Mouse (Mus musculus) gastrocnemius, postnatal 25 days (tissue): ENCODE data around the gene Art4. TPM values are rescaled to one million over a fixed set of nuclear protein-coding genes. Genes with fewer than 3 reads are reported as not detected.
"Not testable (repeated sequence)": the region's sequence is repeated elsewhere in the genome, so short reads cannot be mapped to it uniquely, and the experiment has no call there.

ENCODE experiments used
- DNase-seq: peaks from one replicate; pipeline ENCODE4 v3.0.0; 2022
- long read RNA-seq, 2 experiments: library from polyadenylated mRNA; stranded (forward); transcript quantifications; one replicate each; pipeline ENCODE4 v2.0.0; 2021
- total RNA-seq, 2 experiments: library from RNA; stranded (reverse); gene quantifications; 1 replicate in 1 of 2; 2 replicates in 1 of 2; pipeline ENCODE4 v1.2.3; 2021

The Art4 gene
- under 1 TPM; 0.18 to 0.54 TPM for total RNA-seq
- long read RNA-seq, experiment 1: 0 reads
- long read RNA-seq, experiment 2: 0 reads

GRCm38 (mm10) chr6:136857186-136857872, at the start of gene Art4:
Art4 (minus strand) TSS chr6:136857733.
- no peak for DNase-seq

DNA sequence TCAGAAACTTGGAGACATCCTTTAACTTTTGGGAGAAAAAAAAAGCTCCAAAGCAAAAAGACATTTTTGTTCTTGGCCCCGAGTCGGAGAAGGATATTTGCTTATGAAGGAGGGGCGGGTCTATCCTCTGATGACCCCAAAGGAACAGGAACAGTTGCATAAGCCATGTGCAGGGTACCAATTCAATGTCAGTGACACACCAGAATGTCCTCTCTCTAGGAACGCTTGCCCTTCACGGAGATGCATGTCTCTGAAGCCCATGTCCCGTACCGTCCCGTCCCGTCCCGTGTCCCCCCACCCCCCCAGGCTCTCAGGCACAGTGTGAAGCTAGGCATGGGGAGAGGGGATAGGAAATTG, 49.4 kb upstream of the Art4 start:
- DNase-seq: peak; percentile 64

- peak; percentile 29 for DNase-seq
Measured at GRCm38 (mm10) chr6:136906283-136906936, 48.9 kb upstream of the Art4 start.

- no peak for DNase-seq
Measured at GRCm38 (mm10) chr6:136903885-136904470, 46.4 kb upstream of the Art4 start.

DNA sequence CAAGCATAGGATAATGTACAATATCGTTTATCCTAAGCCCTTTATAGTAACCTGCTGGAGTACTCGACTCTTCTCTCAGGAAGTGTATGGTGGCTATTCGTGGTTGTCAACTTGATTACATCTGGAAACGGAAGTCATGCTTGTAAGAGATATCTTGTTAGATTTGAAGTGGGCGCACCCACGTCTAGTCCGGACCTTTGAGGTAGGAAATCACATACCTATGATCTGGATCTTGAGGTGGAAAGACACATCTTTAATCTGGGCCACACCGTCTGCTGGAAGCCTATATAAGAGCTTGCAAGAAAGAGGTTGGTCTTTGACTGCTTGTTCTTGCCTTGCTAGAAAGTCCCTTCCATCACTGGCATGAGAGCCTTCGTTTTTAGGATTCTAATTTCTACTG, 45.0 kb upstream of the Art4 start:
- DNase-seq: no peak

DNA sequence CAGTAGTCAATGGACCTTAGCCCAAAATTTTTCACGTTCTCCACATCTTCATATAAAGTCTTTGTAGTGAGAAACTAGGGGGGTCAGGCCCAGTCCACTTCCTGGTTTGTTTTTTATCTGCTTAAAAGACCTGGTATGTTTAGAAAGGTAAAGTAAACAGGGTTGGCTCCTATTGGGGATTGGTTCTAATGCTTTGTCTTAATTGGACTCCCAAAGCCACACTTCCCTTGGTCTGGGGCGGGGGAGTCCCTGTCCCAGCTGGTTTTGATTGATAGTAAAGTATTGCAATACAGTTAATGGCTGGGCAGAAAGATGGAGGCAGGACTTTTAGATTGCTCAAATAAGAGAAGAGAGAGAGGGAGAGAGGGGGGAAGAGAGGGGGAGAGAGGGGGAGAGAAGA, 43.5 kb upstream of the Art4 start:
- DNase-seq: no peak

DNA sequence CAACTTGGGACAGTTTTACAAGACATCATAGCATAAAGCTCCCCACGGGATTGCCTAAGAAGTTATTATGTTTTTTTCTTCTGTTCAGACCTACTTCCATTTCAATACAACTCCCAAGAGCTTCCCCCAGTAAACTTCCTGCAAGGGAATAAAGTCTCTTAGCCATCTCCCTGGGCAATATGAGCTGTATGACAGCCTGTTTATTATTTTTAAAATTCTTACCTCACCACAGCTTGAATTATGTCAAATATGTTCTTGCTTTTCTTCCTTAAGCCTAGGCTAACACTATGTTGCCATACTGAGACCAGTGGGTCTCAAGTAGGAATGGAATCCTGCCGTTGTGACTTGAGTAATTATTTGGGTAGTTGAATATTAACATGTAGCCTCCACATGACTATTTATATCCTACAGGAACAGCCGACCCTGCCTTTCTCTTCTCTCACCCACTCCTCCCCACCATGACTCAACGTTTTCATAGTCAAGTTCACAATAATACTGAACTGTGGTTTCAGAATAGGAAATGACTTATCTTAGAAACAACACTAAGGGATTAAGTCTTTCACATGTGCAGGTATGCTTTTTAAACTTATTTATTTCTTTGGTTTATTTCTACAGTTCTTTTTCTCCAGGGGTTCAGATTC, 43.0 kb upstream of the Art4 start:
- no peak for DNase-seq

DNA sequence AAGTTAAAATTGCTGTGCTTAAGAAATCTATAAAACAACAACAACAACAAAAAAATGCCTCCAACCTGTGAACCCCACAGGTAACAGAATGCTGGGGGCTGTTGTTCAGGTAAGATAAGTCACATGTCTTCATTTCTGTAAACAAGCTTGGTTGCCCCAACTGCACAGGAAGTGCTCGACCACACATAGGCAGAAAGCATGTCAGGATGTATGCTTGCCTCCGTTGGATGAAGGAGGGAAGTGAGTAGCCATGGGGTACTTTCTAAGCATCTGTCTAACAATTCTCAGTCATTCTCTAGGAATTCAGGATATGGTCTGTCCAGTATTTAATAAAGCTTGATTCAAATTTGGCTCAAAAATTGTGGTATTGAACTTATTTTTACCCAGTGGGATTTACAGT, 41.4 kb upstream of the Art4 start:
- no peak for DNase-seq

DNA sequence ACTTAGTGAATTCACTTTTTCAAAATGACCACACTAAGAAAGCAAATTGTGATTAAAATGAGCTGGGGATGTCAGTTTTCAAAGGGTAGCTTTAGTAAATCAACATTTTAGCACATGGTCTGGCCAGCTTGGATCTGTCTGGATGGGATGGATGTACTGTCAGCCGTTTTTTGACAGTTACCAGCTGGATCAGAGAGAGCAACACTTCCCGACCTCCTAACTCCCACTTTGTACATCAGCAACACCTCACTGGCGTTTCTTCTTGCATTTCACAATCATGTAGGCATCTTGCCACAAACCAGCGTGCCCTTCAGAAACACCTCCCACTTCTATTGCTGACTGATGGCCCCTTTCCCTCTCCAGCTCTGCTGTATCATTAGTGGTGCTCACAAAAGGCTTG, 40.7 kb upstream of the Art4 start:
- DNase-seq: no peak

DNA sequence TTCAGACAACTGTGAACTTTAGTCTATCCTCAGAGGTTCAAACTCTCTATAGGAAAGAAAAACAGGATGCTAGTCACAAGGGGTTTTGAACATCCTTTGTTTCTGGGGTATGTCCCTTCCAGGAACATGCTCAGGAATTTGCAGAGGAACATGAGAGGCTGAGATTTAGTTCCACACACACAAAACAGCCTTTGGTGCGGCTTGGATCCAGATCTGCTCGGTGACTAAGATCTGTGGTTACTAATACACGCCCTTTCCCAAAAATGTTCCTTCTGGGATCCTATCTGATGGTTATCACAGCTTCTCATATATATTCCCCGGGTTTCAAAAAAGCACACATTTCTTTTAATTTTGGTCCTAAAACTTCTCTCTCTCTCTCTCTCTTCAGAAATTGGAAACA, 40.3 kb upstream of the Art4 start:
- peak; percentile 52 for DNase-seq

DNA sequence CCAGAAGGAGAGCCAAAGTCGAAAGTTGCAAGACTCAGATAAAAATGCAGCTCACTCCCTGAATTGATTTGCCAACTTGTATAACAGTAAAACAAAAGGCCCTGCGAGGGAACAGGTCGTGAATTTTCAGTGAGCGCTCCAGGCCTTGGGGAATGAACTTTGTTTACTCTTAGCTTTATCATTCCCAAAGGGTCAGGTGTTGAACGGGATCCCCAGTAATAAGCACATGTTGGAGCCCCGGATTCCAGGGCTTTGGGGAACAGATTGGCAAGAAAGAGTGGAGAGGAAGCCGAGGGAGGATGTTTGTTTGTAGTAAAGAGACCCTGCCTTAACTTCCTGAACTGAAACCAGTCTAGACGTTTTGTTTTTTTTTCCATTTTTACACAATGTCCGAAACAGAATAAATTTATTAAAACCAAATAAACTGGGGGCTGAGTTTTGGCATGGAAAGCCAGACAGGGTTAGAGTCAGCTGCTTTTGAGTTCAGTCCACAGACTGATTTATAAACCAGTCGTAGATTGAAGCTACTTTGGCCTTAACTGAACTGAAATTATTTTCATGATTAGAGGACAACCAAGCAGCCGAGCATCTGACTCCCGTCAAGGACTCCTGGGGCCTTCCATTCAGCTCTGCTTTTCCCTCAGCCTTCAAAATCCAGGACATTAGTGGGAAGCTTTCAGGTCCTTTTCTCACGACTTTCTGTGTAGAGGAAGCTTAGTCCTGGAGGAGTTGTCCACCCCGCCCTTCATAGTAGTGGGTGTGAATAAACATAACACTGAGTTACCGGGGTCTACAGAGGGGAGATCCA, 37.2 kb upstream of the Art4 start:
- DNase-seq: peak; percentile 55

DNA sequence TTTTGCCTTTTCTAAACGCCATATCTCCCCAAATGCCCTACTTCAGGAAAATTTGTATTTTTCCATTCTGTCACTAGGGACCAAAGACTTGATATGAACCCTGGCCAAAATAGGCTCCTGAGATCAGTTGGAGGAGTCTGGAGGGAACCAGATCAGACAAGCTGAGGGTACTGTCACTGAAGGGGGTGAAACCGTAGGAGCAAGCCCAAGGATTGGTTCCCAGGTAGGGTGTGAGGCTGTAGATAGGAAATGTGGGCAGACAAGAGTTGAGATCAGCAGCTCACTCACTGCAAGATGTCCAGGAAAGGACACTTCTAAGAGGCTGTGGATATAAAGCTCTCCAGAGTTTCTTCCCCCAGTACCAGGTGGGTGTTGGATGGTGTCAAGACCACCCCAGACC, 34.5 kb upstream of the Art4 start:
- no peak for DNase-seq

GRCm38 (mm10) chr6:136889554-136889953, 32.0 kb upstream of the Art4 start:
- DNase-seq: no peak

DNA sequence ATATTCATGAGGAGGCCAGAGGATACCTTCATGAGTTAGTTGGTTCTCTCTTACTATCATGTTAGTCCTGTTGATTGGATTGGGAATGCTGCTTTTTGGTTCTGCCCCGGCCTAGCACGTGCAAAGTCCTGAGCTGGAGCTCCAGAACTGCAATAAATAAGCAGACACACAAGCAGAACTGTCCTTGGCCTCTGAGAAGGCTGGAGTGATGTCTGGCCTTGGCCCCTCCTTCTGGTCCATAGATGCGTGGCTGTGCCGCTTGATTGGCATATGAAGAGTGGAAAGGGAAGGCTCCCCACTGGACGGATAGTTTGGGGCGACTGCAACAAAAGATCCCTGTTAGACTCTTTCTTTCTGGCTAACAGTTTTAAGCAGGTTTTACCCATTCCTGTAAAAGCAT, 31.5 kb upstream of the Art4 start:
- no peak for DNase-seq

- peak; percentile 78 for DNase-seq
Measured at GRCm38 (mm10) chr6:136887854-136888253, 30.3 kb upstream of the Art4 start.

DNA sequence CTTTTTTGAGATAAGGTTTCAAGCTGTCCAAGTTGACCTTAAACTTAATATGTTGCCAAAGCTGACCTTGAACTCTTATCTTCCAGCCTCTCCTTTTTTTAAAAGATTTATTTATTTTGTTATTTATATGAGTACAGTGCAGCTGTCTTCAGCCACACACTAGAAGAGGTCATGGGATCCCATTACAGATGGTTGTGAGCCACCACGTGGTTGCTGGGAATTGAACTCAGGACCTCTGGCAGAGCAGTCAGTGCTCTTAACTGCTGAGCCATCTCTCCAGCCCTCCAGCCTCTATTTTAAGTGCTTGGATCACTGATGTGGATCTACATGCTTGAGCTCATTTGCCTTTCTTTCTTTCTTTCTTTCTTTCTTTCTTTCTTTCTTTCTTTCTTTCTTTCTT, 27.2 kb upstream of the Art4 start:
- not testable (repeated sequence) for DNase-seq

- no peak for DNase-seq
Measured at GRCm38 (mm10) chr6:136883961-136884360, 26.4 kb upstream of the Art4 start.

- DNase-seq: peak; percentile 53
Measured at GRCm38 (mm10) chr6:136883431-136883915, 25.9 kb upstream of the Art4 start.

DNA sequence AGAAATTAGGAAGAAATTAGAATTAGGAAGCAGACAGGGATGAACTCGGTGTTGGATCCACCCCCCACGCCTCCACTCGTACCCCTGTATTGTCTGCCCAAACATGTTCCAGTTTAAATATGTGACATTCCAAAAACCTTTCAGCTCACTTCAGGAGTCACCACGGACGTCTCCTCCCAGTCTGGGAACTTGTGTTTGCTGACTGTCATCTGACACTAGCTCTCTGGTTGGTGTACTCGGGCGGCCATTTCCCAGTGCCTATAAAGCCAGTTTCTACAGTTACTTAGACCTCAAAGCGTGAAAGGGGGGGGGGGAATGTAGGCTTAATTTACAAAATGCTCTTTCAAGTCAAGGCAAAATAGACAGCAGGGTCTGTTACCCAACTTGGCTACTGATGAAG, 24.1 kb upstream of the Art4 start:
- DNase-seq: no peak

GRCm38 (mm10) chr6:136875670-136876069, 18.1 kb upstream of the Art4 start, which contains the start of gene Mgp:
Mgp (minus strand) TSS chr6:136875823.
- peak; percentile 60 for DNase-seq

GRCm38 (mm10) chr6:136874599-136874998, 17.1 kb upstream of the Art4 start:
- no peak for DNase-seq

- no peak for DNase-seq
Measured at GRCm38 (mm10) chr6:136868921-136869320, 11.4 kb upstream of the Art4 start.
